Mouse (Mus musculus) bone marrow, adult 2 months (tissue): ENCODE data around the gene Phykpl. TPM values are rescaled to one million over a fixed set of nuclear protein-coding genes. Genes with fewer than 3 reads are reported as not detected.
"Not testable (repeated sequence)": the region's sequence is repeated elsewhere in the genome, so short reads cannot be mapped to it uniquely, and the experiment has no call there.

Experiments
- H3K27ac ChIP-seq: fragments of 200-500 bp; 2 replicates; pipeline ENCODE4 v1.5.1; 2012; ENCODE audit warnings: low read depth, mild to moderate bottlenecking, control low read depth, inconsistent platforms, low read length; ENCODE audit not compliant: control insufficient read depth, poor library complexity, insufficient read depth
- H3K4me1 ChIP-seq: fragments of 200-500 bp; 2 replicates; pipeline ENCODE4 v1.6.1; 2011; ENCODE audit warnings: low read length; ENCODE audit not compliant: control insufficient read depth, insufficient read depth
- H3K4me3 ChIP-seq: fragments of 200-500 bp; replicated peaks from 2 replicates; pipeline ENCODE3; 2011; ENCODE audit warnings: mild to moderate bottlenecking, low read depth, low read length, control low read depth; ENCODE audit not compliant: control insufficient read depth
- CTCF ChIP-seq: fragments of 200-500 bp; IDR thresholded peaks from 2 replicates; pipeline ENCODE4 v1.5.1; 2011; ENCODE audit warnings: low read length, control low read depth; ENCODE audit not compliant: control insufficient read depth, insufficient read depth
- POLR2A ChIP-seq: fragments of 200-500 bp; IDR thresholded peaks from 2 replicates; pipeline ENCODE4 v1.6.1; 2011; ENCODE audit warnings: low read depth, mild to moderate bottlenecking, control low read depth, low read length, borderline replicate concordance; ENCODE audit not compliant: control insufficient read depth
- WGBS: fragments of 180-500 bp; shearing (Covaris S2); methylation state at CpG from one replicate; pipeline ENCODE4 v1.1.7; 2018; 5-methylcytosine and 5-hydroxymethylcytosine counted together
- polyA plus RNA-seq: library from polyadenylated mRNA; stranded (reverse); fragments of >200 nt; gene quantifications from 2 replicates; pipeline ENCODE4 v1.2.4, GENCODE M21; 2011; ENCODE audit warnings: low replicate concordance; ENCODE audit not compliant: missing spikeins, insufficient read depth, insufficient read length

The Phykpl gene
- polyA plus RNA-seq, 1 experiment = 10.8 TPM

GRCm38 (mm10) chr11:51629651-51630314 lies 45.2 kb downstream of the Phykpl start:
- WGBS = 66% methylated on average over 15 of the region's 15 CpGs
- TF ChIP-seq CTCF (no peak), POLR2A (no peak)
- Histone ChIP-seq H3K27ac (no peak overlapping the region), H3K4me3 (no peak overlapping the region), H3K4me1 (peaks cover 2% of the 10 kb centered on the region)

DNA sequence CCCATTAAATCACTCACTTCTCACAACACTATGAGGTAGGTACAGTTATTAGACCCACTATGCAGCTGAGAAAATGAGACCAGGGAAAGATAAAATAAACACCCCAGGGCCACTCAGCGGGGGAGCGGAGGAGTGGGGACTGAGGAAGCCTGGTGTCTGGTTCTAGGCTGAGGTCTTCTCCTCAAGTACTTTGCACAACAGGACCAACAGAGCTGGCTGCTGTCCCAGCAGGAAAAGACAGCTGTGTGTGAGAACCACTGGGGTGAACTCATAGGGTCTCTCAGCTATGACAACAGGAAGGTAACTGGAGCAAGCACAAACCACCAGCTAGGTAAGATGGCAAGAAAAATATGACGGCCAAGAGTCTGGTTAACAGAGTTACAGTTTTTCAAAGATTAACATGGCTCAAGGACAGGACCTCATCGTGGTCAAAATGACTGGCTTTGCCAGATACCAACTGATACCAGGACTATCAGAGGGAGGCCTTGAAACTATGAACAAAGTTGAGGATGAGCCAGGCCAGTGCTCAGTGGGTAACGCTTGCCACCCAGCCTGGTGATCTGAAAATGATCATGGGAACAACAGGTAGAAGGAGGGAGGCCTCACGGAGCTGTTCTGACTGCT lies 47.7 kb downstream of the Phykpl start:
- Histone ChIP-seq H3K4me3 (no peak overlapping the region), H3K27ac (peak overlapping the region; percentile 33; the same call in 1 of the 2 replicates), H3K4me1 (peaks cover 5% of the 10 kb centered on the region)
- TF ChIP-seq POLR2A = no peak
- no peak for TF ChIP-seq CTCF
- 37% methylated on average over 6 of the region's 6 CpGs for WGBS

GRCm38 (mm10) chr11:51633200-51633599 lies 48.6 kb downstream of the Phykpl start:
- H3K4me1 ChIP-seq, H3K4me3 ChIP-seq, H3K27ac ChIP-seq: not testable (repeated sequence)
- WGBS = 36% methylated on average over 7 of the region's 7 CpGs

GRCm38 (mm10) chr11:51633721-51634120 lies 49.2 kb downstream of the Phykpl start:
- Histone ChIP-seq H3K4me1 (peaks cover 5% of the 10 kb centered on the region), H3K27ac (no peak overlapping the region), H3K4me3 (no peak overlapping the region)
- 85% methylated on average over 3 of the region's 3 CpGs for WGBS
- TF ChIP-seq CTCF (no peak), POLR2A (no peak)

DNA sequence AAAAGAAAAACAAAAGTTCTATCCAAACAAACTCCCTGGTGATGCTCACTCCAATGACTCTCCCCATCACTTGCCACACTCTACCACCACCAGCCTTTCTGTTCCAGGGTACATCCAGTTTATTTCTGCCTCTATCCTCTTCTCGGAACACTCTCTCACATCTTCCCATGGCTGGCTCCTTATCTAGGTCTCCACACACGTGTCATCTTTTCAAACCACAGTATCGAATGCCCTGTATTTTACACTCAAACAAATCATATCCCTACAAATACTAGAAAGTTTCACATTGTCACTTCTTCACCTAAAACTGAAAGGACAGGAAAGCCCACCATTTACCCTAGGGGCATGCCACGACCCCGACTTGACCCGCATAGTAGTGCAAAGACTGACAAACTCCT lies 50.6 kb downstream of the Phykpl start:
- H3K4me1 ChIP-seq = peaks cover 5% of the 10 kb centered on the region
- peak overlapping the region; percentile 82 for H3K4me3 ChIP-seq
- H3K27ac ChIP-seq = peak overlapping the region; percentile 93
- TF ChIP-seq CTCF (no peak), POLR2A (no peak)
- 4% methylated on average over 6 of the region's 6 CpGs for WGBS

- WGBS = under 1% methylated on average over 61 of the region's 61 CpGs
- peak; percentile 66; the same call in 1 of the 2 replicates for TF ChIP-seq POLR2A
- TF ChIP-seq CTCF = no peak
- peaks cover 5% of the 10 kb centered on the region for H3K4me1 ChIP-seq
- peak within 1 kb of the TSS; percentile 93 for H3K27ac ChIP-seq
- H3K4me3 ChIP-seq = peak within 1 kb of the TSS; percentile 82
Measured at GRCm38 (mm10) chr11:51635525-51636322, 51.2 kb downstream of the Phykpl start, which contains the start of gene Rmnd5b. Rmnd5b (minus strand) TSS chr11:51635896.

- peak overlapping the region; percentile 82 for H3K4me3 ChIP-seq
- TF ChIP-seq CTCF = peak; percentile 60; the same call in 1 of the 2 replicates
- no peak for TF ChIP-seq POLR2A
- peaks cover 5% of the 10 kb centered on the region for H3K4me1 ChIP-seq
- WGBS = 5% methylated on average over 6 of the region's 6 CpGs
- H3K27ac ChIP-seq = peak overlapping the region; percentile 93
Measured at GRCm38 (mm10) chr11:51636323-51636684, 51.7 kb downstream of the Phykpl start.

GRCm38 (mm10) chr11:51637971-51638414 lies 53.4 kb downstream of the Phykpl start:
- H3K4me1 ChIP-seq = peaks cover 2% of the 10 kb centered on the region
- 1% methylated on average over 17 of the region's 17 CpGs for WGBS
- TF ChIP-seq CTCF (no peak), POLR2A (peak; percentile 74; the same call in 1 of the 2 replicates)
- peak overlapping the region; percentile 90 for H3K27ac ChIP-seq
- peak overlapping the region; percentile 47 for H3K4me3 ChIP-seq
